Mouse (Mus musculus) liver, adult 2 months (tissue): ENCODE measurements around the gene Olfr270.

ENCODE experiments used
- CTCF ChIP-seq: fragments of 200-500 bp; IDR thresholded peaks from 2 replicates; pipeline ENCODE4 v1.5.1; 2011; ENCODE audit warnings: low read depth, low read length, control low read depth
- POLR2A ChIP-seq: fragments of 200-500 bp; IDR thresholded peaks from 2 replicates; pipeline ENCODE4 v1.6.1; 2011; ENCODE audit warnings: low read length, control low read depth; ENCODE audit not compliant: insufficient read depth; ENCODE audit errors: extremely low read depth

GRCm38 (mm10) chr4:53009183-53009582 is 44.8 kb downstream of the Olfr270 start:
- no peak for TF ChIP-seq POLR2A
- no peak for TF ChIP-seq CTCF
